ENCODE assay signal across 19 mouse cellular contexts in the genomic region with DNA sequence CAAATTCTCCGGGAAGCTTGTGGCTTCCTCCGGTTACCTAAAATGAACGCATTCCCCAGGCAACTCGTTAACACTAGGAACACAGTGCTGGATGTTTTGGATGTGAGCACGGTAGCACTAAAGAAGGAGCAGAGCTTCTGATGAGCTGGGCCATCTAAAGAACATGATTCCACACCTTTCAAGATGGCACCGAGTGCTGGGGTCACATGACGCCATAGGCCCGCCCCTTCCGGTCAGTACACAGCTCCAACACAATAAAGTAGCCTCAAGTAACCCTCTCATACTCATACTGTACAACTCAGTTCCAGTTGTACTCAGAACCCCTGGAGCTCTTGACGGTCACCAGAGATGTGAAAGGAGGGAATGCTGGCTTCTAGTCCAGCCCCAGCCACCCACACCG.
"Had no signal": no experiment of that assay in that cellular context is flagged by ENCODE, and none has a peak within 500 bp of the region (broad histone marks: within the 10 kb centered on the region; RNA-seq: fewer than 3 reads in every experiment).

No protein-coding gene starts in this region.

- H3K9ac ChIP-seq: liver, embryonic 13.5 days; liver, embryonic 15.5 days; lung, embryonic 14.5 days; midbrain, embryonic 13.5 days; midbrain, embryonic 15.5 days; neural tube, embryonic 12.5 days had no signal

- ATAC-seq: midbrain, embryonic 13.5 days; midbrain, embryonic 15.5 days had no signal

- H3K9me3 ChIP-seq: liver, embryonic 13.5 days; liver, embryonic 15.5 days; midbrain, embryonic 13.5 days; midbrain, embryonic 15.5 days; neural tube, embryonic 12.5 days had no signal

- H3K4me2 ChIP-seq: liver, embryonic 11.5 days; liver, embryonic 13.5 days; liver, embryonic 15.5 days; lung, embryonic 14.5 days; midbrain, embryonic 11.5 days; midbrain, embryonic 13.5 days; midbrain, embryonic 15.5 days; neural tube, embryonic 12.5 days had no signal

- H3K27ac ChIP-seq: liver, embryonic 13.5 days; liver, embryonic 15.5 days; midbrain, embryonic 13.5 days; midbrain, embryonic 15.5 days; neural tube, embryonic 12.5 days had no signal

- H3K27me3 ChIP-seq: liver, embryonic 13.5 days; liver, embryonic 15.5 days; midbrain, embryonic 13.5 days; midbrain, embryonic 15.5 days; neural tube, embryonic 12.5 days had no signal

- H3K4me3 ChIP-seq: liver, embryonic 13.5 days; liver, embryonic 15.5 days; midbrain, embryonic 13.5 days; midbrain, embryonic 15.5 days; neural tube, embryonic 12.5 days had no signal

- H3K4me1 ChIP-seq: liver, embryonic 13.5 days; midbrain, embryonic 13.5 days; midbrain, embryonic 15.5 days; neural tube, embryonic 12.5 days had no signal

- DNase-seq: liver, embryonic 13.5 days; lung, adult 18-20 months; lung, embryonic 14.5 days; lung, postnatal 10 days; lung, postnatal 4 days; retina, postnatal 1 day; right cerebral cortex, adult 18-20 months; right cerebral cortex, postnatal 25 days; right cerebral cortex, postnatal 4 days; spleen, adult 18-20 months; thymus, adult 18-20 months; thymus, postnatal 14 days; thymus, postnatal 36 days had no signal
